Mouse (Mus musculus) thymus, adult 2 months (tissue): ENCODE measurements at regions not wholly inside any gene's neighbourhood (a gene's known extent, or its start where the extent isn't known, plus 50 kb on each side); places are given as distances from the start of the nearest gene placed in this dataset.

Experiments
- DNase-seq: peaks from one replicate; pipeline ENCODE4 v3.0.0; 2021
- H3K27ac ChIP-seq: fragments of 200-500 bp; 2 replicates; pipeline ENCODE4 v1.5.1; 2012; ENCODE audit warnings: low read length, control low read depth; ENCODE audit not compliant: control insufficient read depth, insufficient read depth
- H3K27me3 ChIP-seq: fragments of 200-500 bp; 2 replicates; pipeline ENCODE4 v1.6.1; 2012; ENCODE audit warnings: mild to moderate bottlenecking, low read length, moderate library complexity, mixed read lengths; ENCODE audit not compliant: control insufficient read depth, insufficient read depth
- H3K36me3 ChIP-seq: fragments of 200-500 bp; 2 replicates; pipeline ENCODE4 v1.6.1; 2012; ENCODE audit warnings: mild to moderate bottlenecking, low read length, moderate library complexity; ENCODE audit not compliant: control insufficient read depth, insufficient read depth
- H3K4me1 ChIP-seq: fragments of 200-500 bp; replicated peaks from 2 replicates; pipeline ENCODE4 v1.6.1; 2012; ENCODE audit warnings: low read length; ENCODE audit not compliant: control insufficient read depth, insufficient read depth
- H3K4me3 ChIP-seq: fragments of 200-500 bp; 2 replicates; pipeline ENCODE4 v1.5.1; 2012; ENCODE audit warnings: mild to moderate bottlenecking, low read length, control low read depth, moderate library complexity; ENCODE audit not compliant: control insufficient read depth, insufficient read depth
- CTCF ChIP-seq: fragments of 200-500 bp; IDR thresholded peaks from 2 replicates; pipeline ENCODE4 v1.5.1; 2012; ENCODE audit warnings: mild to moderate bottlenecking, control low read depth, low read length, moderate library complexity, borderline replicate concordance; ENCODE audit not compliant: control insufficient read depth, poor library complexity, insufficient read depth; ENCODE audit errors: extremely low read depth
- POLR2A ChIP-seq: fragments of 200-500 bp; IDR thresholded peaks from 2 replicates; pipeline ENCODE4 v1.6.1; 2012; ENCODE audit warnings: mild to moderate bottlenecking, low read length, control low read depth, moderate library complexity; ENCODE audit not compliant: control insufficient read depth, poor library complexity, insufficient read depth; ENCODE audit errors: extremely low read depth
- WGBS: fragments of 180-500 bp; shearing (Covaris S2); methylation state at CpG from one replicate; pipeline ENCODE4 v1.1.7; 2018; 5-methylcytosine and 5-hydroxymethylcytosine counted together

DNA sequence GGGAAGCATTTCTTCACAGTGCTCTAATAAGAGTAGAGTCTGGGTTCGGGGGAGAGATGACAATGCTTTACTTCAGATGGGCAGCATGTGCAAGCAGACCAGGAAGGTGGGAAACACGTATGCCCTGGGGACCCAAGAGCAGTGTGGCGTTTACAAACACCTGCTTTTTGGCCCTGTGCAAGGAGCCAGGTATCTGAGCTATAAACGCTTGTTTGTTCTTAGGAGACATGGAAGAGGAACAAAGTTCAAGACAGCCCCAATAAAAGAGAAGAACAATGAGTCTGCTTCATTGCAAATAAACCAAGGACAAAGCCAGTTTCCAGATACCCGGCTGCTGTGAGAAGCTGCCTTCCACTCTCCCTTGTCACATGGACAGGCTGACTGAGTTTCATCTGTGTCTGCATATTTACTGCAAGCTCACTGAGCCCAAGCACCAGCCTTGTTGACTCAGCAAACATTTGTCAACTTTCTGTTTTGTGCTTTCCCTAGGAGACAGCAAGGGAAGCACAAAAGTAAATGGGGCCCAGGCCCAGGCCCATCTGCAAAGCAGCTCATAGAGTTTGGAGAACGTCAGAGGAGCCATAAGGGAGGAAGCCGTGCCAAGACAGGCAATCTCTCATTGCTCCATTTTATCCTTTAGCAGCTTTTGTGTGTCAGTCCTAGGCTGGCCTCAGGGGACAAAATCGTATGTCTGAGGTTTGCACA is 136.1 kb upstream of the Cxcl12 start:
- DNase-seq: no peak
- WGBS: 77% methylated on average over 8 of the region's 8 CpGs
- Histone ChIP-seq H3K27me3 (no peaks in the 10 kb centered on the region), H3K4me3 (no peak overlapping the region), H3K27ac (no peak overlapping the region), H3K36me3 (no peaks in the 10 kb centered on the region), H3K4me1 (no peaks in the 10 kb centered on the region)
- TF ChIP-seq CTCF: no peak
- no peak for TF ChIP-seq POLR2A

- no peak overlapping the region for H3K27ac ChIP-seq
- 66% methylated on average over 2 of the region's 2 CpGs for WGBS
- TF ChIP-seq CTCF (no peak), POLR2A (no peak)
- no peaks in the 10 kb centered on the region for H3K27me3 ChIP-seq
- no peak overlapping the region for H3K4me3 ChIP-seq
- H3K36me3 ChIP-seq: no peaks in the 10 kb centered on the region
- H3K4me1 ChIP-seq: no peaks in the 10 kb centered on the region
- no peak for DNase-seq
Observed at GRCm38 (mm10) chr6:117043744-117044143, 124.6 kb upstream of the Cxcl12 start.

GRCm38 (mm10) chr6:117049459-117050010 is 118.8 kb upstream of the Cxcl12 start:
- WGBS: 67% methylated on average over 14 of the region's 14 CpGs
- Histone ChIP-seq H3K4me1 (no peaks in the 10 kb centered on the region), H3K4me3 (no peak overlapping the region), H3K27me3 (no peaks in the 10 kb centered on the region), H3K36me3 (no peaks in the 10 kb centered on the region), H3K27ac (no peak overlapping the region)
- no peak for TF ChIP-seq CTCF
- no peak for TF ChIP-seq POLR2A
- no peak for DNase-seq

DNA sequence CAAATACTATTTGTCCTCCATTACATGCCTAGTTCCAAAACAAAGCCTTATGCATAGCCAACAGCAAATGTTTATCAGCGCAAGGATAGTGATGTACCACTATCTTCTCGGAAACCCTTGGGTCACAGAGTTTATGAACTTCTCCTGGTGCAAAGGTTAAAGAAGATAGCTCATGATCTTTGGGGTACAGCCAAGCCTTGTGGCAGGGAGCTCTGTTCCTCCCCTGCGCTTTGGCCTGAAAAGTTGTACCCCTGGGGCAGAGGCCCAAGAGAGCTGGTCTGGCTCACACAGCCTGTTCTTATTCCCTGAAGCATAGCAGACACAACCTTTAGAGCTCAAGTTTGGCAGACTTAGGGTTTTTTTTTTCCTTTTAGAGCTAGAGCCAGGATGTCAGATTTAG is 107.6 kb upstream of the Cxcl12 start:
- Histone ChIP-seq H3K4me1 (no peaks in the 10 kb centered on the region), H3K27me3 (no peaks in the 10 kb centered on the region), H3K4me3 (no peak overlapping the region), H3K36me3 (no peaks in the 10 kb centered on the region), H3K27ac (no peak overlapping the region)
- DNase-seq: no peak
- 93% methylated on average over 3 of the region's 3 CpGs for WGBS
- TF ChIP-seq CTCF: no peak
- TF ChIP-seq POLR2A: no peak

- H3K27ac ChIP-seq: no peak overlapping the region
- TF ChIP-seq CTCF (no peak), POLR2A (no peak)
- WGBS: 82% methylated on average over 9 of the region's 9 CpGs
- no peaks in the 10 kb centered on the region for H3K27me3 ChIP-seq
- H3K4me1 ChIP-seq: no peaks in the 10 kb centered on the region
- no peak overlapping the region for H3K4me3 ChIP-seq
- DNase-seq: no peak
- H3K36me3 ChIP-seq: no peaks in the 10 kb centered on the region
Observed at GRCm38 (mm10) chr6:117067541-117068305, 100.6 kb upstream of the Cxcl12 start.

DNA sequence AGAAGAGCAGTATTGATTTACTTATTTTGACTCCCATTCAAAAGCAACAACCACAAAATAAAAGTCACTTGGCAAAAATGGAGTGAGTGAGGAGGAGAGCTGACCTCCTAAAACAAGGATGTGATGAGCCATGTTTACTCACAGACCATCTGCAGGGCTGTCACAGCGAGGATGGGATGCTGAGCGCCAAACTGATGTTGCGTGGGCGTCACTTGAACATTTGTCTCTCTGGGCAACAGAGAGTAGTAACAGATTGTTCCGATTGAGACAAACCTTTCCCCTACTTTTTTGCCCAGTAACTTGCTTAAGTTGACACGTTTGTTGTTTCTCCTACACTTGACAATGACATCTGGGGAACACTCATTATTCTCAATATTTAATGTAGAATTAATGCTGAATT is 97.0 kb upstream of the Cxcl12 start:
- no peak overlapping the region for H3K4me3 ChIP-seq
- DNase-seq: no peak
- TF ChIP-seq POLR2A (no peak), CTCF (no peak)
- 82% methylated on average over 6 of the region's 6 CpGs for WGBS
- no peaks in the 10 kb centered on the region for H3K4me1 ChIP-seq
- H3K27ac ChIP-seq: no peak overlapping the region
- no peaks in the 10 kb centered on the region for H3K27me3 ChIP-seq
- no peaks in the 10 kb centered on the region for H3K36me3 ChIP-seq
